Mouse (Mus musculus) liver, adult 2 months (tissue): ENCODE measurements at regions not wholly inside any gene's neighbourhood (a gene's known extent, or its start where the extent isn't known, plus 50 kb on each side); places are given as distances from the start of the nearest gene placed in this dataset.

ENCODE experiments used
- CTCF ChIP-seq: fragments of 200-500 bp; IDR thresholded peaks from 2 replicates; pipeline ENCODE4 v1.5.1; 2011; ENCODE audit warnings: low read depth, low read length, control low read depth
- POLR2A ChIP-seq: fragments of 200-500 bp; IDR thresholded peaks from 2 replicates; pipeline ENCODE4 v1.6.1; 2011; ENCODE audit warnings: low read length, control low read depth; ENCODE audit not compliant: insufficient read depth; ENCODE audit errors: extremely low read depth

DNA sequence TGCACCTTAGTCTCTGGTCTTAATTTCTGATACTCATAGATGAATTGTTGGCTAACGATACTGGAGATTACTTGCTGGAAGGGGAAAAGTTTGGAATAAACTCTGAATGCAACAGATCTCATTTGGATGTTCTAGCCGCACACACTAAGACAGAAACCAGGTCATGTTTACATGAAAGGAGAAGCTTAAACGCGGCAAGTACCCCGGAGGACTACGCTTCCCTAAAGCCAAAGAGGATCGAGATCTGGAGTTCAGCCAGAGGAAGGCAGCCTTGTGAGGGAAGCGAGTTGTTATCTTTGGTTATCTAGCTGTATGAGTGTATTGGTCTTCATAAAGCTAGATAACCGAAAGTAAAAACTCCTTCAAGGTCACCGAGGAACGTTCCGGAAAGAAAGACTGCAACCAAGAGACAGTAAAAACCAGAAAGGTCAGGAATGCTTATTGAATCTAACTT lies 234.7 kb downstream of the Mef2c start:
- TF ChIP-seq CTCF (no peak), POLR2A (no peak)
